Mouse (Mus musculus): Measurements from ENCODE around the gene Myl6b. TPM values are rescaled to one million over a fixed set of nuclear protein-coding genes. Genes with fewer than 3 reads are reported as not detected.

The Myl6b gene
- polyA plus RNA-seq, 1 experiment from 2014 or later, result 2.4 TPM

GRCm38 (mm10) chr10:128489380-128489779 lies 9.1 kb downstream of the Myl6b start:
- H3K9me3 ChIP-seq (ENCODE audit: control insufficient read depth, low read length), result no peaks in the 10 kb centered on the region
- no peak overlapping the region for H3K4me2 ChIP-seq (ENCODE audit: low read depth)
- no peak for DNase-seq (ENCODE audit: low spot score)
- no peak for ATAC-seq (ENCODE audit: insufficient read depth, low FRiP score, low TSS enrichment)
- H3K27me3 ChIP-seq (ENCODE audit: control insufficient read depth, insufficient read depth, low read length), result no peaks in the 10 kb centered on the region
- H3K4me3 ChIP-seq (ENCODE audit: low read depth, low read length), result no peak overlapping the region
- 77% methylated on average over 5 of the region's 5 CpGs for WGBS
- H3K4me1 ChIP-seq (ENCODE audit: control insufficient read depth, insufficient read depth, low read length), result peaks cover 10% of the 10 kb centered on the region; the same call in 1 of the 2 replicates
- no peak overlapping the region for H3K9ac ChIP-seq (ENCODE audit: low read length)
- H3K27ac ChIP-seq (ENCODE audit: low read depth, low read length), result no peak overlapping the region
- H3K36me3 ChIP-seq (ENCODE audit: control insufficient read depth, insufficient read depth, low read length), result peaks cover 30% of the 10 kb centered on the region

- H3K36me3 ChIP-seq (ENCODE audit: control insufficient read depth, insufficient read depth, low read length), result peaks cover 31% of the 10 kb centered on the region
- H3K9me3 ChIP-seq (ENCODE audit: control insufficient read depth, low read length), result no peaks in the 10 kb centered on the region
- no peak overlapping the region for H3K27ac ChIP-seq (ENCODE audit: low read depth, low read length)
- no peak overlapping the region for H3K9ac ChIP-seq (ENCODE audit: low read length)
- peaks cover 10% of the 10 kb centered on the region; the same call in 1 of the 2 replicates for H3K4me1 ChIP-seq (ENCODE audit: control insufficient read depth, insufficient read depth, low read length)
- WGBS, result 80% methylated on average over 4 of the region's 4 CpGs
- H3K27me3 ChIP-seq (ENCODE audit: control insufficient read depth, insufficient read depth, low read length), result no peaks in the 10 kb centered on the region
- no peak overlapping the region for H3K4me3 ChIP-seq (ENCODE audit: low read depth, low read length)
- DNase-seq (ENCODE audit: low spot score), result no peak
- no peak overlapping the region for H3K4me2 ChIP-seq (ENCODE audit: low read depth)
- ATAC-seq (ENCODE audit: insufficient read depth, low FRiP score, low TSS enrichment), result no peak
Measured at GRCm38 (mm10) chr10:128488776-128489175, 9.7 kb downstream of the Myl6b start.

- Histone ChIP-seq H3K27me3 (ENCODE audit: control insufficient read depth, insufficient read depth, low read length) (no peaks in the 10 kb centered on the region), H3K9me3 (ENCODE audit: control insufficient read depth, low read length) (no peaks in the 10 kb centered on the region), H3K9ac (ENCODE audit: low read length) (no peak overlapping the region), H3K4me2 (ENCODE audit: low read depth) (no peak overlapping the region), H3K36me3 (ENCODE audit: control insufficient read depth, insufficient read depth, low read length) (peaks cover 36% of the 10 kb centered on the region), H3K27ac (ENCODE audit: low read depth, low read length) (no peak overlapping the region), H3K4me3 (ENCODE audit: low read depth, low read length) (no peak overlapping the region), H3K4me1 (ENCODE audit: control insufficient read depth, insufficient read depth, low read length) (peaks cover 10% of the 10 kb centered on the region; the same call in 1 of the 2 replicates)
- ATAC-seq (ENCODE audit: insufficient read depth, low FRiP score, low TSS enrichment) (no peak), DNase-seq (ENCODE audit: low spot score) (no peak)
- WGBS, result 94% methylated on average over 22 of the region's 22 CpGs
Measured at GRCm38 (mm10) chr10:128487861-128488712, 10.4 kb downstream of the Myl6b start.

- Histone ChIP-seq H3K4me3 (ENCODE audit: low read depth, low read length) (no peak overlapping the region), H3K27me3 (ENCODE audit: control insufficient read depth, insufficient read depth, low read length) (no peaks in the 10 kb centered on the region), H3K4me1 (ENCODE audit: control insufficient read depth, insufficient read depth, low read length) (peaks cover under 1% of the 10 kb centered on the region; the same call in 1 of the 2 replicates), H3K9me3 (ENCODE audit: control insufficient read depth, low read length) (no peaks in the 10 kb centered on the region), H3K27ac (ENCODE audit: low read depth, low read length) (no peak overlapping the region), H3K36me3 (ENCODE audit: control insufficient read depth, insufficient read depth, low read length) (peaks cover 46% of the 10 kb centered on the region), H3K9ac (ENCODE audit: low read length) (no peak overlapping the region), H3K4me2 (ENCODE audit: low read depth) (no peak overlapping the region)
- DNase-seq (ENCODE audit: low spot score), result no peak
- ATAC-seq (ENCODE audit: insufficient read depth, low FRiP score, low TSS enrichment), result no peak
- 95% methylated on average over 7 of the region's 7 CpGs for WGBS
Measured at GRCm38 (mm10) chr10:128486370-128486769, 12.1 kb downstream of the Myl6b start.

- WGBS, result 93% methylated on average over 11 of the region's 12 CpGs
- DNase-seq (ENCODE audit: low spot score), result no peak
- H3K9ac ChIP-seq (ENCODE audit: low read length), result no peak overlapping the region
- H3K4me3 ChIP-seq (ENCODE audit: low read depth, low read length), result no peak overlapping the region
- no peaks in the 10 kb centered on the region for H3K27me3 ChIP-seq (ENCODE audit: control insufficient read depth, insufficient read depth, low read length)
- no peak overlapping the region for H3K4me2 ChIP-seq (ENCODE audit: low read depth)
- no peaks in the 10 kb centered on the region for H3K9me3 ChIP-seq (ENCODE audit: control insufficient read depth, low read length)
- no peaks in the 10 kb centered on the region for H3K4me1 ChIP-seq (ENCODE audit: control insufficient read depth, insufficient read depth, low read length)
- peaks cover 35% of the 10 kb centered on the region for H3K36me3 ChIP-seq (ENCODE audit: control insufficient read depth, insufficient read depth, low read length)
- no peak overlapping the region for H3K27ac ChIP-seq (ENCODE audit: low read depth, low read length)
- no peak for ATAC-seq (ENCODE audit: insufficient read depth, low FRiP score, low TSS enrichment)
Measured at GRCm38 (mm10) chr10:128474366-128474765, 24.1 kb downstream of the Myl6b start.

- WGBS, result 2% methylated on average over 5 of the region's 5 CpGs
- peaks cover 10% of the 10 kb centered on the region for H3K36me3 ChIP-seq (ENCODE audit: control insufficient read depth, insufficient read depth, low read length)
- ATAC-seq (ENCODE audit: insufficient read depth, low FRiP score, low TSS enrichment), result no peak
- peak overlapping the region; percentile 96 for H3K9ac ChIP-seq (ENCODE audit: low read length)
- H3K27ac ChIP-seq (ENCODE audit: low read depth, low read length), result peak overlapping the region; percentile 95
- no peaks in the 10 kb centered on the region for H3K9me3 ChIP-seq (ENCODE audit: control insufficient read depth, low read length)
- no peaks in the 10 kb centered on the region for H3K27me3 ChIP-seq (ENCODE audit: control insufficient read depth, insufficient read depth, low read length)
- H3K4me1 ChIP-seq (ENCODE audit: control insufficient read depth, insufficient read depth, low read length), result peaks cover 10% of the 10 kb centered on the region
- H3K4me2 ChIP-seq (ENCODE audit: low read depth), result peak overlapping the region; percentile 87
- peak overlapping the region; percentile 72 for H3K4me3 ChIP-seq (ENCODE audit: low read depth, low read length)
- DNase-seq (ENCODE audit: low spot score), result no peak
Measured at GRCm38 (mm10) chr10:128460270-128460630, 38.2 kb downstream of the Myl6b start.

- DNase-seq (ENCODE audit: low spot score), result peak; percentile 57
- Histone ChIP-seq H3K4me2 (ENCODE audit: low read depth) (peak overlapping the region; percentile 87), H3K4me3 (ENCODE audit: low read depth, low read length) (peak overlapping the region; percentile 72), H3K4me1 (ENCODE audit: control insufficient read depth, insufficient read depth, low read length) (peaks cover 10% of the 10 kb centered on the region), H3K27ac (ENCODE audit: low read depth, low read length) (peak overlapping the region; percentile 95), H3K36me3 (ENCODE audit: control insufficient read depth, insufficient read depth, low read length) (peaks cover 7% of the 10 kb centered on the region; the same call in 1 of the 2 replicates), H3K9me3 (ENCODE audit: control insufficient read depth, low read length) (no peaks in the 10 kb centered on the region), H3K27me3 (ENCODE audit: control insufficient read depth, insufficient read depth, low read length) (no peaks in the 10 kb centered on the region), H3K9ac (ENCODE audit: low read length) (peak overlapping the region; percentile 96)
- ATAC-seq (ENCODE audit: insufficient read depth, low FRiP score, low TSS enrichment), result peak; percentile 48
- 3% methylated on average over 12 of the region's 67 CpGs for WGBS
Measured at GRCm38 (mm10) chr10:128459409-128460269, 38.8 kb downstream of the Myl6b start.

GRCm38 (mm10) chr10:128458719-128459408 lies 39.6 kb downstream of the Myl6b start, which contains the start of gene Smarcc2:
Gene Smarcc2, plus strand, starts transcription at chr10:128459248.
- no peaks in the 10 kb centered on the region for H3K27me3 ChIP-seq (ENCODE audit: control insufficient read depth, insufficient read depth, low read length)
- under 1% methylated on average over 46 of the region's 86 CpGs for WGBS
- peak within 1 kb of the TSS; percentile 96 for H3K9ac ChIP-seq (ENCODE audit: low read length)
- no peaks in the 10 kb centered on the region for H3K9me3 ChIP-seq (ENCODE audit: control insufficient read depth, low read length)
- DNase-seq (ENCODE audit: low spot score), result peak; percentile 88
- peak within 1 kb of the TSS; percentile 87 for H3K4me2 ChIP-seq (ENCODE audit: low read depth)
- peak; percentile 77 for ATAC-seq (ENCODE audit: insufficient read depth, low FRiP score, low TSS enrichment)
- peaks cover 10% of the 10 kb centered on the region for H3K4me1 ChIP-seq (ENCODE audit: control insufficient read depth, insufficient read depth, low read length)
- H3K27ac ChIP-seq (ENCODE audit: low read depth, low read length), result peak within 1 kb of the TSS; percentile 95
- peak within 1 kb of the TSS; percentile 72 for H3K4me3 ChIP-seq (ENCODE audit: low read depth, low read length)
- H3K36me3 ChIP-seq (ENCODE audit: control insufficient read depth, insufficient read depth, low read length), result peaks cover 6% of the 10 kb centered on the region; the same call in 1 of the 2 replicates
